Mouse (Mus musculus) CH12.LX (cell line): ENCODE results near the gene Gm42742. TPM values are rescaled to one million over a fixed set of nuclear protein-coding genes. Genes with fewer than 3 reads are reported as not detected.

Source experiments
- DNase-seq: peaks from one replicate; pipeline ENCODE4 v3.0.0-alpha.2; 2013; ENCODE audit errors: extremely low read depth
- H3K27ac ChIP-seq: 2 replicates; pipeline ENCODE4 v1.5.1; 2012; ENCODE audit warnings: low read depth, mild to moderate bottlenecking, control low read depth, moderate library complexity; ENCODE audit not compliant: insufficient read depth
- H3K27me3 ChIP-seq: replicated peaks from 2 replicates; pipeline ENCODE3; 2012; ENCODE audit warnings: inconsistent platforms
- H3K36me3 ChIP-seq, 2 experiments: replicated peaks in 1 of 2; 2 replicates each; pipeline versions ENCODE3 to v1.6.1; 2012; ENCODE audit warnings: inconsistent platforms in 1 of 2, low read length in 1 of 2, mild to moderate bottlenecking in 1 of 2, mixed read lengths in 1 of 2, moderate library complexity in 1 of 2; ENCODE audit not compliant: control insufficient read depth in 1 of 2, insufficient read depth in 1 of 2
- H3K4me1 ChIP-seq, 2 experiments: 2 replicates each; pipeline ENCODE4 v1.6.1; 2012; ENCODE audit warnings: inconsistent platforms in 1 of 2, moderate library complexity in 1 of 2; ENCODE audit not compliant: insufficient read depth in 2 of 2, control insufficient read depth in 1 of 2
- H3K4me2 ChIP-seq: 2 replicates; pipeline ENCODE4 v1.6.1; 2012; ENCODE audit warnings: low read depth, mild to moderate bottlenecking, control low read depth; ENCODE audit not compliant: poor library complexity, insufficient read depth, severe bottlenecking
- H3K4me3 ChIP-seq, 3 experiments: fragments of 150-350 bp in 1 of 3; sonication (generic) in 1 of 3; replicated peaks in 1 of 3; 2 replicates each; pipeline versions ENCODE3 to v1.5.1; 2011 to 2012; ENCODE audit warnings: low read depth in 2 of 3, low read length in 2 of 3, mild to moderate bottlenecking in 2 of 3, moderate library complexity in 2 of 3, control low read depth in 1 of 3, improper control_type of control experiment in 1 of 3, inconsistent platforms in 1 of 3, mixed read lengths in 1 of 3; ENCODE audit not compliant: poor library complexity in 1 of 3
- H3K79me2 ChIP-seq: replicated peaks from 2 replicates; pipeline ENCODE4 v1.6.1; 2012; ENCODE audit warnings: mild to moderate bottlenecking, moderate library complexity; ENCODE audit not compliant: control insufficient read depth, poor library complexity, insufficient read depth, severe bottlenecking; ENCODE audit errors: extremely low read depth
- H3K9ac ChIP-seq: 2 replicates; pipeline ENCODE4 v1.6.1; 2012; ENCODE audit warnings: low read depth, mild to moderate bottlenecking, control low read depth, moderate library complexity; ENCODE audit not compliant: insufficient read depth
- H3K9me3 ChIP-seq: replicated peaks from 2 replicates; pipeline ENCODE3; 2012; ENCODE audit warnings: low read length, inconsistent platforms, mixed read lengths
- BHLHE40 ChIP-seq: IDR thresholded peaks from 2 replicates; pipeline ENCODE4 v1.6.1; 2011; ENCODE audit warnings: mild to moderate bottlenecking, low read depth, low read length, improper control_type of control experiment
- CHD1 ChIP-seq: IDR thresholded peaks from 2 replicates; pipeline ENCODE4 v1.6.1; 2012; ENCODE audit warnings: low read depth, low read length, improper control_type of control experiment, inconsistent platforms
- E2F4 ChIP-seq: IDR thresholded peaks from 2 replicates; pipeline ENCODE4 v1.6.1; 2011; ENCODE audit warnings: low read depth, low read length, improper control_type of control experiment; ENCODE audit not compliant: insufficient replicate concordance
- ELF1 ChIP-seq: IDR thresholded peaks from 2 replicates; pipeline ENCODE4 v1.6.1; 2014; ENCODE audit warnings: low read depth, mild to moderate bottlenecking, inconsistent platforms, low read length, improper control_type of control experiment
- EP300 ChIP-seq: IDR thresholded peaks from 2 replicates; pipeline ENCODE4 v1.6.1; 2011; ENCODE audit warnings: low read length, improper control_type of control experiment
- GABPA ChIP-seq: IDR thresholded peaks from 2 replicates; pipeline ENCODE4 v1.6.1; 2012; ENCODE audit warnings: low read depth, low read length, improper control_type of control experiment, inconsistent platforms; ENCODE audit not compliant: insufficient replicate concordance
- HCFC1 ChIP-seq: IDR thresholded peaks from 2 replicates; pipeline ENCODE4 v1.6.1; 2012; ENCODE audit warnings: low read depth, mild to moderate bottlenecking, inconsistent platforms, low read length, improper control_type of control experiment
- IRF4 ChIP-seq: IDR thresholded peaks from 2 replicates; pipeline ENCODE4 v1.6.1; 2014; ENCODE audit warnings: low read depth, mild to moderate bottlenecking, inconsistent platforms, low read length, improper control_type of control experiment
- JUN ChIP-seq: IDR thresholded peaks from 2 replicates; pipeline ENCODE4 v1.6.1; 2011; ENCODE audit warnings: low read depth, mild to moderate bottlenecking, low read length, improper control_type of control experiment, moderate library complexity; ENCODE audit not compliant: insufficient read depth
- JUND ChIP-seq: conservative IDR thresholded peaks from 2 replicates; pipeline ENCODE4 v1.6.1; 2011; ENCODE audit warnings: low read depth, low read length, improper control_type of control experiment
- MAFK ChIP-seq: IDR thresholded peaks from 2 replicates; pipeline ENCODE4 v1.6.1; 2011; ENCODE audit warnings: low read length, improper control_type of control experiment; ENCODE audit not compliant: insufficient replicate concordance
- MAX ChIP-seq: IDR thresholded peaks from 2 replicates; pipeline ENCODE4 v1.6.1; 2011; ENCODE audit warnings: low read length, improper control_type of control experiment
- MAZ ChIP-seq: IDR thresholded peaks from 2 replicates; pipeline ENCODE4 v1.6.1; 2012; ENCODE audit warnings: low read depth, mild to moderate bottlenecking, inconsistent platforms, low read length, improper control_type of control experiment, moderate library complexity
- MEF2A ChIP-seq: IDR thresholded peaks from 2 replicates; pipeline ENCODE4 v1.6.1; 2014; ENCODE audit warnings: low read depth, mild to moderate bottlenecking, inconsistent platforms, low read length, improper control_type of control experiment, borderline replicate concordance
- MYC ChIP-seq: IDR thresholded peaks from 2 replicates; pipeline ENCODE4 v1.6.1; 2011; ENCODE audit warnings: low read depth, mild to moderate bottlenecking, improper control_type of control experiment, low read length
- NELFE ChIP-seq: IDR thresholded peaks from 2 replicates; pipeline ENCODE4 v1.6.1; 2011; ENCODE audit warnings: low read depth, low read length, improper control_type of control experiment
- NRF1 ChIP-seq: IDR thresholded peaks from 2 replicates; pipeline ENCODE4 v1.6.1; 2014; ENCODE audit warnings: low read depth, mild to moderate bottlenecking, inconsistent platforms, low read length, improper control_type of control experiment, moderate library complexity
- RAD21 ChIP-seq: IDR thresholded peaks from 2 replicates; pipeline ENCODE4 v1.6.1; 2011; ENCODE audit warnings: low read depth, mild to moderate bottlenecking, low read length, improper control_type of control experiment, moderate library complexity
- TBP ChIP-seq: conservative IDR thresholded peaks from 2 replicates; pipeline ENCODE4 v1.6.1; 2011; ENCODE audit warnings: low read depth, low read length, improper control_type of control experiment
- TCF12 ChIP-seq: IDR thresholded peaks from 2 replicates; pipeline ENCODE4 v1.6.1; 2014; ENCODE audit warnings: low read depth, mild to moderate bottlenecking, inconsistent platforms, low read length, improper control_type of control experiment
- UBTF ChIP-seq: IDR thresholded peaks from 2 replicates; pipeline ENCODE4 v1.6.1; 2012; ENCODE audit warnings: low read depth, mild to moderate bottlenecking, inconsistent platforms, low read length, improper control_type of control experiment, moderate library complexity
- USF1 ChIP-seq: IDR thresholded peaks from 2 replicates; pipeline ENCODE4 v1.6.1; 2014; ENCODE audit warnings: low read depth, mild to moderate bottlenecking, inconsistent platforms, low read length, improper control_type of control experiment
- USF2 ChIP-seq: conservative IDR thresholded peaks from 2 replicates; pipeline ENCODE4 v1.6.1; 2011; ENCODE audit warnings: low read depth, low read length, improper control_type of control experiment
- ZC3H11A ChIP-seq: IDR thresholded peaks from 2 replicates; pipeline ENCODE4 v1.6.1; 2012; ENCODE audit warnings: low read depth, mild to moderate bottlenecking, inconsistent platforms, low read length, improper control_type of control experiment
- dilution Hi-C: fragments of 300-500 bp; cut with MboI; formaldehyde crosslinking; loops from 2 replicates; pipeline ENCODE4 v1.14.3; 2020; ENCODE audit warnings: low sequenced_read_pairs; ENCODE audit not compliant: extremely low pct_unique_long_range_greater_than_20kb, extremely low pct_ligation_motif_present
- in situ Hi-C: fragments of 300-500 bp; cut with MboI; formaldehyde crosslinking; loops from 3 replicates; pipeline ENCODE4 v1.14.3; 2019; ENCODE audit warnings: low sequenced_read_pairs, low pct_ligation_motif_present, low pct_unique_long_range_greater_than_20kb, mixed read lengths
- polyA plus RNA-seq: library from polyadenylated mRNA; unstranded; fragments of >175 nt; gene quantifications from 2 replicates; pipeline ENCODE4 v1.2.1, GENCODE M21; 2012; ENCODE audit warnings: low read depth; ENCODE audit not compliant: insufficient read length
- total RNA-seq, 2 experiments: library from RNA; depleted of rRNA; stranded (reverse); fragments of 300-350 nt in 1 of 2; fragments of >200 nt in 1 of 2; gene quantifications; 2 replicates each; pipeline ENCODE4 v1.2.3; 2012 to 2014

Gene Gm42742
- total and polyA plus RNA-seq, 3 experiments = 6.1 to 45.1 (median 16.0) TPM

GRCm38 (mm10) chr7:127018416-127019305 lies 2.2 kb downstream of the Gm42742 start:
- H3K36me3 ChIP-seq = peaks cover 19 to 55% of the 10 kb centered on the region in 2 experiments
- no peak overlapping the region for H3K9ac ChIP-seq
- DNase-seq = no peak
- dilution Hi-C loops (no loop called here), in situ Hi-C loops (loop anchor here (5.0 to 10.0 kb wide), 2 partner anchors 56 to 314 kb away; partner anchors contain the start of gene Coro1a)
- no peaks in the 10 kb centered on the region for H3K9me3 ChIP-seq
- no peak overlapping the region for H3K4me2 ChIP-seq
- peaks cover 10% of the 10 kb centered on the region for H3K79me2 ChIP-seq
- no peaks in the 10 kb centered on the region for H3K27me3 ChIP-seq
- no peak for TF ChIP-seq IRF4
- no peak for TF ChIP-seq JUND
- TF ChIP-seq CHD1 = no peak
- no peak for TF ChIP-seq NELFE
- no peak for TF ChIP-seq MYC
- TF ChIP-seq TBP = no peak
- no peak for TF ChIP-seq ZC3H11A
- no peak for TF ChIP-seq TCF12
- peaks cover 24 to 70% of the 10 kb centered on the region in 2 experiments for H3K4me1 ChIP-seq
- H3K27ac ChIP-seq = no peak overlapping the region
- H3K4me3 ChIP-seq = no peak overlapping the region

GRCm38 (mm10) chr7:127017950-127018345 lies 2.9 kb downstream of the Gm42742 start:
- Histone ChIP-seq H3K4me2 (no peak overlapping the region), H3K36me3 (peaks cover 13 to 54% of the 10 kb centered on the region in 2 experiments), H3K79me2 (peaks cover 12% of the 10 kb centered on the region), H3K27me3 (no peaks in the 10 kb centered on the region), H3K27ac (no peak overlapping the region), H3K9ac (peak overlapping the region; percentile 10; the same call in 1 of the 2 replicates), H3K4me3 (no peak overlapping the region), H3K9me3 (no peaks in the 10 kb centered on the region), H3K4me1 (peaks cover 23 to 70% of the 10 kb centered on the region in 2 experiments; a peak in 3 of 4 replicates)
- in situ Hi-C loops = loop anchor here (5.0 to 10.0 kb wide), 2 partner anchors 56 to 313 kb away; partner anchors contain the start of gene Coro1a
- dilution Hi-C loops = no loop called here
- DNase-seq = no peak
- TF ChIP-seq MAZ (no peak), GABPA (no peak), NELFE (no peak), NRF1 (no peak), HCFC1 (no peak), BHLHE40 (no peak), ELF1 (no peak), IRF4 (no peak), CHD1 (no peak), EP300 (no peak), ZC3H11A (no peak), USF2 (no peak), MAX (no peak), USF1 (no peak), E2F4 (no peak), RAD21 (no peak), JUN (no peak), MAFK (no peak), MEF2A (no peak), UBTF (no peak)
